Mouse (Mus musculus) left cerebral cortex, postnatal 14 days (tissue): ENCODE measurements around the gene Me3. TPM values are rescaled to one million over a fixed set of nuclear protein-coding genes. Genes with fewer than 3 reads are reported as not detected.

ENCODE experiments used
- DNase-seq, 2 experiments: peaks; one replicate each; pipeline ENCODE4 v3.0.0; 2021 to 2022; ENCODE audit warnings: low spot score in 2 of 2, mixed read lengths in 1 of 2
- intact Hi-C: fragments of 180-260 bp; cut with DNase I; formaldehyde crosslinking; loops from one replicate; pipeline ENCODE4 v1.15.1; 2025
- total RNA-seq, 2 experiments: library from RNA; stranded (reverse); gene quantifications; 2 replicates each; pipeline ENCODE4 v1.2.3; 2021

Me3 gene
- total RNA-seq, 2 experiments from 2014 or later, result 80.8 to 94.6 TPM

GRCm38 (mm10) chr7:89657183-89657582 is 25.0 kb downstream of the Me3 start:
- DNase-seq, result no peak
- intact Hi-C loops, result no loop called here

- no peak for DNase-seq
- intact Hi-C loops, result no loop called here
These were observed 25.6 kb downstream of the Me3 start for GRCm38 (mm10) chr7:89657692-89658212.

- intact Hi-C loops, result no loop called here
- no peak for DNase-seq
These were observed 32.0 kb downstream of the Me3 start for GRCm38 (mm10) chr7:89664197-89664596.

- intact Hi-C loops, result no loop called here
- peak in 1 of 2 experiments; percentile 62 for DNase-seq
These were observed 34.2 kb downstream of the Me3 start for GRCm38 (mm10) chr7:89666361-89666760.

GRCm38 (mm10) chr7:89667570-89667969 is 35.4 kb downstream of the Me3 start:
- DNase-seq, result no peak
- intact Hi-C loops, result no loop called here

GRCm38 (mm10) chr7:89669461-89669860 is 37.3 kb downstream of the Me3 start:
- DNase-seq, result no peak
- intact Hi-C loops, result no loop called here

- no peak for DNase-seq
- intact Hi-C loops, result loop anchor here (10.0 kb wide), 1 partner anchor 164 kb away; no protein-coding TSS in a partner anchor
These were observed 39.1 kb downstream of the Me3 start for GRCm38 (mm10) chr7:89671104-89671831.

- intact Hi-C loops, result loop anchor here (10.0 kb wide), 1 partner anchor 159 kb away; no protein-coding TSS in a partner anchor
- no peak for DNase-seq
These were observed 44.0 kb downstream of the Me3 start for GRCm38 (mm10) chr7:89676176-89676575.

- DNase-seq, result no peak
- intact Hi-C loops, result loop anchor here (10.0 kb wide), 1 partner anchor 157 kb away; no protein-coding TSS in a partner anchor
These were observed 45.7 kb downstream of the Me3 start for GRCm38 (mm10) chr7:89677850-89678249.

- intact Hi-C loops, result loop anchor here (10.0 kb wide), 1 partner anchor 156 kb away; no protein-coding TSS in a partner anchor
- no peak for DNase-seq
These were observed 46.5 kb downstream of the Me3 start for GRCm38 (mm10) chr7:89678719-89679118.

GRCm38 (mm10) chr7:89679139-89679538 is 46.9 kb downstream of the Me3 start:
- intact Hi-C loops, result loop anchor here (10.0 kb wide), 1 partner anchor 156 kb away; no protein-coding TSS in a partner anchor
- DNase-seq, result no peak

GRCm38 (mm10) chr7:89679621-89680140 is 47.5 kb downstream of the Me3 start:
- intact Hi-C loops, result loop anchor here (10.0 kb wide), 1 partner anchor 155 kb away; no protein-coding TSS in a partner anchor
- DNase-seq, result no peak

- no peak for DNase-seq
- intact Hi-C loops, result no loop called here
These were observed 48.7 kb downstream of the Me3 start for GRCm38 (mm10) chr7:89680891-89681290.

GRCm38 (mm10) chr7:89681666-89682470 is 49.7 kb downstream of the Me3 start:
- DNase-seq, result no peak
- intact Hi-C loops, result no loop called here

GRCm38 (mm10) chr7:89698186-89698585 is 66.0 kb downstream of the Me3 start:
- intact Hi-C loops, result no loop called here
- no peak for DNase-seq

- intact Hi-C loops, result no loop called here
- DNase-seq, result no peak
These were observed 67.6 kb downstream of the Me3 start for GRCm38 (mm10) chr7:89699668-89700350.

- intact Hi-C loops, result no loop called here
- no peak for DNase-seq
These were observed 68.3 kb downstream of the Me3 start for GRCm38 (mm10) chr7:89700511-89700910.

- no peak for DNase-seq
- intact Hi-C loops, result no loop called here
These were observed 78.6 kb downstream of the Me3 start for GRCm38 (mm10) chr7:89710776-89711175.

- no peak for DNase-seq
These were observed 80.9 kb downstream of the Me3 start for GRCm38 (mm10) chr7:89713059-89713458.

More at GRCm38 (mm10) chr7:89713059-89713458, 80.9 kb downstream of the Me3 start:
- intact Hi-C loops, result no loop called here
